Mouse (Mus musculus) left cerebral cortex, adult 11 months (tissue): Measurements from ENCODE around the gene Rnf212b.

Experiments
- DNase-seq: peaks from one replicate; pipeline ENCODE4 v3.0.0; 2022; ENCODE audit warnings: low spot score

Rnf212b gene

DNA sequence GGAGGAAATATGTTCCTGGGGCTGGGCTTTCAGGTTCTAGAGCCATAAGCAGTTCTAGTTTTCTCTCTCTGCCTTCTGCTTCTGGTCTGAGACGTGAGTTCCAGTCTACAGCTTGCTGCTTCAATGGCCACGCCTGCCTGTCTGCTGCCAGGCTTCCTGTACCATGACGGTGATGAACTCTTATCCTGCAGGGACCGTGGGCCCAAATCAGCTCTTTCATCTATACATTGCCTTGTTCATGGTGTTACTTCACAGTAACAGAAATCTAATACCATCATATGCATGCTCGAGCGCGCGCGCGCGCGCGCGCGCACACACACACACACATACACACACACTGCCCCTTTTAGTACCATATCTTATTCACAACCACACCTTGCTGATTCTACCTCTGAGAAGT lies 17.2 kb upstream of the Rnf212b start:
- no peak for DNase-seq

DNA sequence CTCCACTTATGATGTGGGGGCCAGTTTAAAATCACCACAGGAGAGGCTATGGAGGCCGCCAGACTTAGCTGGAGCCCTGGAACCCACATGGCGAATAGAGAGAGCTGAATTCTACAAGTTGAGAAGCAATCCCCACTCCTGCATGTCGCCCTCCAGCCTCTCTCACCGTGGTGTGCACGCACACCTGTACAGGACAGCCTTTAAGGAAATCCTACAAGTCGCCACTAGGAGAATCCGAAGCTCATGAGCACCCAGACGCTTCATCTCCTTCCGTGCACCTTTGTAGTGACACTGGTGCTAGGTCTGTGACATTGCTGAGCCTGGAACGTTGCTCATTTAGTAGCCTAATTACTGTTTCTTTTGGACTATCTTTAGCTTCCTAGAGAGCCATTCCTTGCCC lies 14.3 kb upstream of the Rnf212b start:
- DNase-seq = no peak

DNA sequence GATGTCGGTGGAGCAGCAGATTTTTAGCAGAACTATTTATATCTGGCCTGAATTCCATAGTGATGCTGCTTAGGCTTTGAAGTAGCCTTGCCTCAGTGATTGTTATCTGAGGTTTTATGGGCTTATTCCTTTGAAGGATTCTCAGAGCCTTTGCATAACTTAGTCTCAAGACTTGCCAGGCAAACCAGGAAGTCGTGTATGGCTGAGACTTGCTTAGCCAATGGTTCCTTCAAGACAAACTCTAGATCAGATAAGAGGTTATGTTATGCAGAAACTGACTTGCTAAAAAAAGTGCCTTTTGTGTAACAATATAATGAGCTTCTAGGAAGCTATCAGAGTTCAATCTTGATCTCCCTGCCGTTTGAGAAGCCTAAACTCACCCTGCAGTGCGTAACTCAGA lies 11.5 kb upstream of the Rnf212b start:
- DNase-seq = no peak

DNA sequence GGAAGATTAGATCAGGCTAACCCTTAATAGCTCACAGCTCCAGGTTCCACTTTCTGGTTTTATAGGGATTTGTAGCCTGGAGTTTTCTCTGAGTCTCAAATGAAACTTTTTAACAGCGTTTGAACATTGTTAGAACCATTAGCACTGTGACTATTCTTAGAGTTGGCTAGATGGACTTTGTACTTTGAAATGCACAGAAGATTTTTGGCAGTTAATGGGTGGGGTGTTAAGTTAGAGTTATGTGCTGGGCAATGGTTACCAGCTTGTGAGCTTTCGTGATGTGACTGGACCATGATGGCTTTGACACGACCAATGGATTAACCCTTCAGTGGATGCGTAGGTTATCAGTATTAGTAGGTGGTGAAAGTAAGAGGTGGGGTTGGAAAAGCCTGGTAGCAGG lies 7.8 kb upstream of the Rnf212b start:
- no peak for DNase-seq

DNA sequence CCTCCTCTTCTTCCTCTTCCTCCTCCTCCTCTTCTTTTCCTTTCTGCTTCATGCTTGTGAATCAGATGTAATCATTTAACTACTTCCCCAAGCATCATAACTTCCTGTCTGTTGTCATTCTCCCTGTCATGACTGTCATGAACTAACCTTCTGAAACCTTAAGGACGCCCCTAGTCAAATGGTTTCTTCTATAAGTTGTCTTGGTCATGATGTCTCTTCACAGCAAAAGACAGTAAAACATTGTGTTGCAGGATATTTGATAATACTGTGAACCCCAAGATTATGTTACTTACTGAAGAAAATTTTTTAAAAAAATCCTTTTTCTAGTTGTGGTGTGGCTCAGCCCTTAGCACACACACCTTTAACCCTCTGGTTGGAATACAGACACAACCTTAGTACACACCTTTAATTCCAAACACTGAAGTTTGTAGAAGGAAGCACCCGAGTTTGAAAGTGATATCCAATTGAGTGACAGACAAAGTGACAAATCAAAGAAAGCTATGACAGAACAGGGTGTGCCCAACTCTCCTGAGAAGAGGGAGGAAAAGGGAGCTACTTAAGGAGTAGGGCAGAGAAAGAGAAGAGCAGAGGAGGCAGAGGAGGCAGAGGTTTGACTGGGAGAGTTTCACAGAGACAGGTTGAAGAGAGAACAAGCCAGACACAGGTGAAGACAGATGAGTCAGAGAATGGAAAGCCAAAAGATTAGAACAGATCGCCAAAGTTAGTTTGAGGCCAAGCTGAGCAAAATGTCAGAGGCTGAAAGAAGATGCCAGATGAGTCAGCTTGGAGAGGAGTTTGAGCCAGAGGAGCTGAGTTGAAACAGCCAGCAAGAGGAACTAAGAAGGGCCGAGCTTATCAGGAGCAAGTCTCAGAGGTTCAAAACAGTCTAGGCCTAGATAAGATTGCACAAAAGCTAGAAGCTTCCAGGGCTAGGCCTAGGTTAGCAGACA lies 4.9 kb upstream of the Rnf212b start:
- DNase-seq = no peak

DNA sequence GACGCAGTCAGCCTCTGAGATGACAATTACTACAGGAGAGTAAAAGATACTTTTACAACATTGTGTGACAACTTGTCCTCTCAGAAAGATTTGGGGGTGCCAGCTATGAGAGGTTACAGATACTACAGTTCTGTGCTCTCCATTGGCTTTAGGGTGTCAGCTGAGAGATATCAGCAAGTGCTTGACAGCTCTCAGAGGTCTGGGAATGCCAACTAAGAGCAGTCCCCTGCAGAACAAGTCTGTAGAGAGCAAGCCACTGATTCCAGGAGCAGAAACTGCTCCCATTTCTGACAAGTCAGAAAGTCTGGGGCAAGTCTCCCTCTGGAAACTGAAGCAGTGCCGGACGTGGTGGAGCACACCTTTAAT lies 4.3 kb upstream of the Rnf212b start:
- no peak for DNase-seq

DNA sequence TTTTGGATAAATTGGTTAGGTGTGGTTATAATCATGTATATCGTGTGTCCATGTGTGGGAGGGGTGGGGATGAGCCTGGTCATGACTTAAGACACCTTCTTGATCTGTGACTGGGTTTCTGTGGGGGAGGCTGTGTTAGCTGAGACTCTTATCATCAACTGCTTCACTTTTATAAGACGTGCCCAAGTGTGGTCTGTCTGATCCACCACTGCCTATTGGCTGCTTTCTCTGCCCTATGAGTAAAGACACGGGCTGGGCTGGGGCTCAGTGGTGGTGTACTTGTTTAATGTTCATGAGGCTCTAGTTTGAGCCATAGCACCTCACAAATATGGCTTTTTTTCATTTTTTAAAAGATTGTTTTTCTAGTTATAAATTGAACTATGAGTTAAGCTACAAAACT lies 1.8 kb downstream of the Rnf212b start:
- no peak for DNase-seq

DNA sequence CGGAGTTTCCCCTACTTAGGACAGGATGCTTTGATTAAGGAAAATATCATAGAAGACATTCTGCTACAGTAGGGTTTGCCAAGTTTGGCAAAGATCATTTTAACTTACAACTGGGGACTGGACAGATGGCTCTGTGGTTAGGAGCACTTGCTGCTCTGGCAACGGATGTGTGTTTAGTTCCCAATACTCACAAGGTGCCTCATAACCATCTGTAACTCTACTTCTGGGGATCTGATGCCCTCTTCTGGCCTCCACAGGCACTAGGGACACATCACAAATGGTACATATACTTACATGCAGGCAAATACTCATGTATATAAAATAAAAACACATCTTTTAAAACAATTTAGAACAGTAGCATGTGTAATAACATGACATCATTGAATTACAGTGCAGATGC lies 3.9 kb downstream of the Rnf212b start:
- no peak for DNase-seq

DNA sequence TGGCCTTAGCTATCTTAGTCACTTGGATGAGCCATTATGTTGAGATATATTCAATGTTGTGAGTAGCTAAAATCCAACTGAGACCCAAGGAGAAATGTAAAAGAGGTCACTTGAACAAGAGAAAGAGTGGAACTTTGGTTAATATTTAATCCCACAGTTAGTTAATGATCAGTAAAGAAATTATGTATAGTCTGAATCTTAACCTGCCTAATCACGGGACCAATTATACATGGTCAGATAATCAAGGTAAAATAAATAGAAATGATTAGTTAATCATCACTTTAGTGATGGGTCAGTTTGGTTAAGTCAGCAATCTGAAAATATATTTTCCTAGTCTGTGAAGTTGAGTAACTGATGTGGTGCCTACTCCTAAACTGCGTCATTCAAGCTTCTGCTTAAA lies 8.4 kb downstream of the Rnf212b start:
- no peak for DNase-seq

DNA sequence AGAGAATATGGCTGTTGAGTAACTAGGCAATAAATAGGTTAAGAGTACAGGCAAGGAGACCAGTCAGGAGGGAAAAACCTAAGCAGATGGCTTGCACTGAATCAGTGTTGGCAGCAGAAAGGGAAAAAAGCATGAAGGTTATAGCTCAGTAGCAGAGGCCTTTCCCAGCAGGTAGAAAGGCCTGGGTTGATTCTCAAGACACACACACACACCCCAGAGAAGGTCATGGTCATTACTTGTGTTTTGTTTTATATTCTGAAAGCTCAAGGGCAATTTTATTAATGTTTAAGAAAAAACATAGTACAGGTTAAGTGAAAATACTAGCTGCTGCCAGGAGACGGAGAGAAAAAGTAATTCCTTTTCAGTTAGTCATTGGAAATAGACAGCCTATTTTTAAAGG lies 9.8 kb downstream of the Rnf212b start:
- no peak for DNase-seq

DNA sequence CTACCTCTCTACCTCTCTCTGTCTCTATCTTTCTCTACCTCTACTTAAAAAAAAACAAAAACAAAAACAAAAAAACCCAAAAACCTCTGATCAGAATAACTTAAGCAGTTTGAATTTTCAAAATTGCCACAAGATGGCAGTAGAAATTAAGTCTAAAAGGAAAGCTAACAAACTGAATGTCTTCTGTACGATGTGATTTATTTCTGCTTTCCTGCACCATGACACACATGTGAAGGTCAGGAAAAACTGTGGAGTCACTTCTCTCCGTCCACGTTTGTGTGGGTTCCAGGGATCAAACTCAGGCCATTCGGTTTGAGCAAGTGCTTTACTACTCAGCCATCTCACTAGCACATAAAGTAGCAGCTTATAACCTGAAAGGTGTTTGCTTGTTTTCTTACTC lies 29.5 kb downstream of the Rnf212b start:
- DNase-seq = no peak

DNA sequence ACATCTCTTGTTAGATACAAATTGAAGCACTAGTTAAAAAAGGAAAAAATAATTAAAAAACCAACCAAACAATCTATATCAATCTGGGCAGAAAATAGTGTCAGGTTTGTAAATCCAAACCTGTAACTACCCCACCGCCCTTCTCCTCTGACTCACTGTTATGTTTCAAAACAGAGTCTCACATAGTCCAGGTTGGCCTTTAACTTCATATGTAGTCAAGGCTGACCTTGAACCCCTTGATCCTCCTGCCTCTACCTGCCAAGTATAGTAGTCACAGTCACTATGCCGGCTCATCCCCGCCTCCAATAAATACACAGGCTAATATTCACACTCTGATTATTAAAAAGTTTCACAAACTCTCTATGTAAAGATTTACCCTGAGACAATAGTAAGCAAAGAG lies 41.8 kb downstream of the Rnf212b start:
- no peak for DNase-seq

DNA sequence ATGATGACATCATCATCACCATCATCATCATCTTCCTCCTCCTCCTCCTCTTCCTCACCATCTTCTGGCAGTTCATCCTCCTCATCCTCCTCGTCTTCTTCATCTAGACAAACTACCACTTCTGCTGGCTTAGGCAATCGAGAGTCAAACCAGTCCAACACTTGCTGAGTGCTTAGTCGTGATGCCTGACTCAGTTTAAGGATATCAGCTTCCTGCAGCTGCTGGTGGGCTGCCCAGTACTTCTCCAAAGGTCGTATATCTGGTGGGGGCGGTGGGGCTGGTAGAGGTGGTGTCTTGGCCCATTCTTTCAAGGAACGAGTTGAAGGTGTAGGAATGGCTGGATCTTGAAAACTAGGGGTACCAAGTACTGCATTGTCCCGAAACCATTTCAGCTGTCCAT lies 42.8 kb downstream of the Rnf212b start:
- no peak for DNase-seq

DNA sequence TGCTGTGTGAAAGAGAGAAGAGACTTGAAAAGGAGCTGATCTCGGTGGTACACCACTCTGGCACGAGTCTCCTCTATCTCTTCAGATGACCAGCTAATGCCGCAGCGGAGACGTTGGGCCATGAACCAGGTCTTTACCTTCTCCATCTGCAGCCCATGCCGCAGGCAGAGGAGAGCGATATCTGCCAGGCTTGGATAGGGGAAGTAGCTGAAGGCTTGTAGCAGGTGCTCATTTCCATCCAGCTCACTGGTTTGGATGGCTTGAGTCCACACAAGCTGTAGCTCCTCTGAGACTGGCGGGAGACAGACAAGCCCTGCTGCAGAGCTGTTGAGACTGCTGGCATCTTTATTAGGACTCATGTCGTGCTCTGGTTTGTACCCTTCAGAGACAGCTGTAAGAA lies 44.0 kb downstream of the Rnf212b start:
- no peak for DNase-seq

DNA sequence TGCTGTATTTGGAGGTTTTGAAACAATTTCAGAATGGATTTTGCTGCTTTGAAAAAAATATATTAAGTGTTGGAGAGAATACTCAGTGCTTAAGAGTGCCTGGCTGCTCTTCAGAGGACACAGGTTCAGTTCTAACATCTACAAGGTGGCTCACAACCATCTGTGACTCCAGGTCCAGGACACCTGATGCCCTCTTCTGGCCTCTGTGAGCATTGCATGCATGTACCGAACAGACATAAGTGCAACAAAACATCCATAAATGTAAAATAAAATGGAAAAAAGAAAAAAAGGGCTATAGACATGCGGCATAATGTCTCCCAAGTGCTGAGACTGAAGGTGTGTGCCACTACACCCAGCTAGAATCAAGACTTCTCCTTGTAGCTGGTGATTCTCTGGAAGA lies 46.6 kb downstream of the Rnf212b start:
- no peak for DNase-seq

DNA sequence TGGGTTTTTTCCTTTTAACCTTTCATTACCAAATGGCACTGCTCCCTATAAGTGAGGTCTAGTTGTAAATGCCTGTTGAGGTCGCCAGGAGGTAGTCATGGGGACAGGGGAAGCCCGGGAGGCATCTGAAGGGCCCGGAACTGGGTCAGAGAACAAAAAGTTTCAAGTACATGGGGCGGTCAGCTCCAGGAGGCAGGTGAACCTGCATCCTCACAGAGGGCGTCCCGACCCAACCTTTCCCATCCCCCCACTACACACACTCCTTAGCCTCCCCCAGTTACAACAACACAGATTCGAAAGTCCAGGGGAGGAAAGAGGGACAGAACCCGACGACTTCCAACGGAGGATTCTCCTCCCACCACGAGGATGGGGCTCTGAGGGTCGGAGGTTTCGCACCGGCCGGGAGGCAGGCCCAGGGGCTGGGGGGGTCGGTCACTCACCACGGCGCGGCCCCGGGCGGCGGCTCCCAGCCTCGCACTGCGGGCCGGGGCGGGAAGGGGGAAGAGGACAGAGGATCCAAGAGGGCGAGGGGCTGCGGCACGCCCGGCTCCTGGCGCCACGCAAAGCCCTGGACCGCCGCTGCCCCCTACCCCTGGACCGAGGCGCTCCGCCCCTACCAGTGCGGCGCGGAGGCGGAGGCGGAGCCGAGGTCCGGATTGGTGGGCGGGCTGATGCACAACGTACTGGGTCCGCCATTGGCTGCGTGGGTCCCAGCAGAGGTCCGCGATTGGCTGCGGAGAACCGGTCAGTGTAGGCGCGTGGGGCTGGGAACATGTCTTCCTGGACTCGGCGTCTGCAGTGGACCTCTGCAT lies 49.8 kb downstream of the Rnf212b start:
- DNase-seq = peak; percentile 88

DNA sequence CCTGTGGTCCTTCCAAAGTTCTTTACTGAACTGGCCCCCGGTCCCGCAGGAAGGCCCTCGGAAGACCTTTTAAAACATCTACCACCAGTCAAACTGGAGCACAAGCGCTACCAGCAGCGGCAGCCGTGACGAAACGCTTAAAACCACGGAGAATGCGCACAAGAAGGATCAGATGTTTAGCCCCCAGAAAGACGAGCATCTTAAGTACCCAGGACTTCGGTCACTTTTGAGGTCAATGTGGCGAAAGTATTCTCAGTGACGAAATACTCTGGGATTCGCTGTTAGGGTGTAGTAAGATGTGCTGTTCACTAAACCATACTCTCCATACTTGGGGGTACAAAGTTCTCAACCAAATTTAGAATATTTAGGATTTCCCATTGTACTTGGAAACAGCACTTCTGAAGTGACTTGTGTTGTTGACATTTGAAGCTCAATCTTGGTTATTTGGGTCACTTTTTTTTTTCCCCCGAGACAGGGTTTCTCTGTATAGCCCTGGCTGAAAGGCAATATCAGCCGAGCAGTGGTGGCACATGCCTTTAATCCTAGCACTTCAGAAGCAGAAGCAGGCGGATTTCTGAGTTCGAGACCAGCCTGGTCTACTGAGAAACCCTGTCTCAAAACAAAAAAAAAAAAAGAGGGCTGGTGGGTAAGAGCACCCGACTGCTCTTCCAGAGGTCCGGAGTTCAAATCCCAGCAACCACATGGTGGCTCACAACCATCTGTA lies 50.5 kb downstream of the Rnf212b start:
- no peak for DNase-seq

DNA sequence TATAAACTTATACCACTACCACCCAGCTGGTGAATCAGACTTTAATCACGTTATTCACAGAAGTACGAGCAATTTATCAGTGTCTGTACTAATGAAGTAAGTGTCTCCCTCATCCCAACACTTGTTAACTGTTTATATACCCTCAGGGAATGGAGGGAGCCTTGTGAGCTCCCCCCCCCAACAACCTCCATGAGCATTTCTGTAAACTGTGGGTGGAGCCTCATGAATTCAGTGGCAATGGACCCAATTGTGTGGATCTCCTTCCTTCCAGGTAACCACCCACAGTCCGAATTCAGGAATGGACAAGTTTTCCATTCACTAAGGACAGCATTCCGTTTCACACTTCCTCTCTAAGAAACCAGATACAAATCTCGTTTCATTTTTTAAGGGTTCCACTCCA lies 51.7 kb downstream of the Rnf212b start:
- no peak for DNase-seq

DNA sequence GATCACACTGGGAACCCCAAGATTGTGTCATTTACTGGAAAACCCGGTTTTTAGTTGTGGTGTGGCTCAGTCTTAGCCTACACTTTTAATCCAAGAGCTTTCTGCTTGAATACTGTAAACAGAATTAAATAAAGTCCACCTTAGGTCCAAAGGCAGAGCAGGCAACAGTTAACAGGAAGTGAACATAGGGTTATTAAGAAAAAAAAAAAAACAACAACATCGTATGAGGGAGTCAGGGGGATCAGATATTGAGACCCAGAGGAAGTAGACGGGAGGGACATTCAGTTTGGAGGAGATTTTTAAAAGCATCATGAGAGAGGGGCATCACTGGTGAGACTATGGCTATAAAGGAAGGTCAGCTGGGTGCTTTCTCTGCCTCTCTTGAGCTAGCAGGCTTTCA lies 52.3 kb downstream of the Rnf212b start:
- DNase-seq = no peak

DNA sequence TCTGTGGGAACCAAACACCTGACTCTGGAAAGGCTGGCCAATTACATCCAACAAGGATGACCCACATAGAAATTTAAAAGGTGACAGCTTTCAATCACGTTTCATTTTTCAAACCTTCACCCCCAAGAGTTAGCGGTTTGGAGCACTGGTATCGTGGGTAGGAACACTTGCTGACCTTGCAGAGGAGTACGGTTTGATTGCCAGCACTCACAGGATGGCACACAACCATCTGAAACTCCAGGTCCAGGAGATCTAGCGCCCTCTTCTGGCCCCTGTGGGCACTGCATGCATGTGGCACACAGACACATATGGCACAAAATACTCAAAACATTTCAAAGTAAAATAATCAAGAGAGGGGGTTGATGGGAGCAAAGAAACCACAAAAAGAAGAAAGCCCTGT lies 53.0 kb downstream of the Rnf212b start:
- DNase-seq = no peak

DNA sequence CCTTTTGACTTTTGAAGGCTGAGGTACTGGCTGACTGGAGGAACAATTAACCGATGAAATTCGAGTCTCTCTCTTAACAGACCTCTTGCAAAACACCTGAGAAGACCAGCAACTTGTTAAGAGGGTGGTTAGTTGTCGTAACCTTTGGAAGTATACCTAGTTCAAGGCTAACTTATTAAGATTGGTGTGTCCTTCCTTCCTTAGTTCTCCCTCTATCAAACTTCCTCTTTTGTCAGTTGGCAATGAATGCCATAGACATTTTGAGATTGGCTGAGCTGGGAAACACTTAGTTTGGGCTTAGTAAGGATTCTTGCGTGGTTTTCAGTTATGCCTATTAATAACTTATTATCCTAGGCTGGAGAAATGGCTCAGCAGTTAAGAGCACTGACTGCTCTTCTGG lies 54.1 kb downstream of the Rnf212b start:
- no peak for DNase-seq

DNA sequence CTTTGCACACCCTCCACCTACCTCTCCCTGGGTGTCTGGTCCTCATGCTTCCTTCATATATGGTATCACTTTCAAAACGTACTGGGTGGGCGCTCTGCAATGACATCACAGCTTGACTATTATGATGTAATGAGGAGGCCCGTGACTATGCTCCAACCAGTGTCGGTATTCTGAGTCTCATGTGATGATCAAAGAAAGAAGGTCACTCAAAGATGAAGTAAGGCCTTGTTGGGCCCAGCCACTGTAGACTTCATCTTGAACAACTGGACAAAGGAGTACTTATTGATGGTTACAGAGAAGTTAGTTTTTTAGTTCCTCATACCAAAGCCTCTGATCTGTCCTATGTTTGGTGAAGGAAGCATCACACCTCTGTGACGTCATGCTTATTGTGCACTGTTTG lies 56.9 kb downstream of the Rnf212b start, which contains the start of gene Homez:
Gene Homez, minus strand, starts transcription at position 101 of the 400 bp plus-strand sequence.
- no peak for DNase-seq

DNA sequence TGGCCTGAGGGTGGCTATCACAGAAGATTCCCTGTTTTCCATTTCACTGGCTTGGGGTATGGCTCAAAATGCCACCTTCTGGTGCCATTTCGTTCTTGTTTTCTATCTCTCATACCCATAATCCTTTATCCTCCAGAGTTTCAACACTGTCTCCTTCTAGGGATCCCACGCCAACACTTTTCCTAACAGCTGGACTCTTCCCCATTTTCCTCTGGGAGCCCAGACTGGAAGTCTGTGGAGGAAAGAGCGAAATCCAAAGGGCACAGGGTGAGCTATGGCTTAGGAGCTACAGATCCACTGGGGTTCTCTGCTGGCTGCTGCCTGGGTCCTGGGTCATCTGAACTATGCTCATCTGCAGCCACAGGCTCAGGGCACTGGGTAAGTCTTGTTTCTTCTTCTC lies 60.2 kb downstream of the Rnf212b start:
- DNase-seq = no peak
